Mouse (Mus musculus) liver, embryonic 12.5 days (tissue): Measurements from ENCODE around the gene Tmem260. TPM values are rescaled to one million over a fixed set of nuclear protein-coding genes. Genes with fewer than 3 reads are reported as not detected.

Source experiments
- ATAC-seq: fragments of 200-750 bp; cut with Nextera tagmentation; 2 replicates; pipeline ENCODE4 v1.8.0; 2017; ENCODE audit warnings: moderate number of reproducible peaks, mild to moderate bottlenecking, moderate library complexity
- H3K27ac ChIP-seq: fragments of 300-500 bp; sonication (generic); 2 replicates; pipeline ENCODE4 v1.5.1; 2016; ENCODE audit warnings: mild to moderate bottlenecking
- H3K27me3 ChIP-seq: fragments of 300-500 bp; sonication (generic); replicated peaks from 2 replicates; pipeline ENCODE4 v1.6.1; 2016; ENCODE audit warnings: mild to moderate bottlenecking, moderate library complexity
- H3K36me3 ChIP-seq: fragments of 300-500 bp; sonication (generic); 2 replicates; pipeline ENCODE4 v1.6.1; 2016; ENCODE audit warnings: mild to moderate bottlenecking, moderate library complexity
- H3K4me1 ChIP-seq: fragments of 300-500 bp; sonication (generic); 2 replicates; pipeline ENCODE4 v1.6.1; 2016
- H3K4me2 ChIP-seq: fragments of 300-500 bp; sonication (generic); 2 replicates; pipeline ENCODE4 v1.6.1; 2016; ENCODE audit warnings: mild to moderate bottlenecking, moderate library complexity
- H3K4me3 ChIP-seq: fragments of 300-500 bp; sonication (generic); 2 replicates; pipeline ENCODE4 v1.5.1; 2016; ENCODE audit warnings: mild to moderate bottlenecking, moderate library complexity
- H3K9ac ChIP-seq: fragments of 300-500 bp; sonication (generic); 2 replicates; pipeline ENCODE4 v1.6.1; 2016; ENCODE audit warnings: mild to moderate bottlenecking, moderate library complexity
- H3K9me3 ChIP-seq: fragments of 300-500 bp; sonication (generic); replicated peaks from 2 replicates; pipeline ENCODE4 v1.6.1; 2016; ENCODE audit warnings: mild to moderate bottlenecking, moderate library complexity
- WGBS: fragments of 180-500 bp; shearing (Covaris S2); methylation state at CpG from one replicate; pipeline ENCODE4 v1.1.7; 2016; ENCODE audit not compliant: insufficient replicate concordance; 5-methylcytosine and 5-hydroxymethylcytosine counted together
- polyA plus RNA-seq: library from polyadenylated mRNA; unstranded; fragments of >200 nt; fragmentation: Nextera tagmentation; extraction: Ambion mirVana; gene quantifications from 2 replicates; pipeline ENCODE4 v1.2.1, GENCODE M21; 2016

Tmem260 gene
- polyA plus RNA-seq, 1 experiment from 2014 or later: 11.0 TPM

DNA sequence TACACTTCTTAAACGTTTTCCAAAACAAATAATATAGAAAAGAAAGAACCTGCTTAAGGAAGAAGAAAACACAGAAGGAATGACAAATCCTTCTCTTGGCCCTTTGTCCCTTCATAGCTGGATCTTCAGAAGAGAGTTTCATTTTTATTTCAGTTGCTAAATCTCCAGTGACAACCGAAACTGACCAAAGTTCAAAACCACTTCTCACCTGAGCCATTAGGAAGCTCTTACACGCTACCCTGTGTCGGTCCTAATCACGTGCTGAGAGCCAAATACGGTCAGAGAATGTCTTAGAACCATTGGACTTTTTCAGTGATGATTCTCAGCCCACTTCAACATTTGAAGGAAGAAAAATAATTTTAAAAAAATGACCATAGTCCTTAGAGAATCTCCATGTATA lies 36.8 kb downstream of the Tmem260 start:
- ATAC-seq: no peak
- no peaks in the 10 kb centered on the region for H3K27me3 ChIP-seq
- H3K27ac ChIP-seq: no peak overlapping the region
- H3K9ac ChIP-seq: no peak overlapping the region
- H3K9me3 ChIP-seq: no peaks in the 10 kb centered on the region
- no peaks in the 10 kb centered on the region for H3K4me1 ChIP-seq
- H3K4me3 ChIP-seq: no peak overlapping the region
- H3K4me2 ChIP-seq: no peak overlapping the region
- WGBS: 76% methylated on average over 6 of the region's 6 CpGs
- H3K36me3 ChIP-seq: peaks cover 20% of the 10 kb centered on the region

DNA sequence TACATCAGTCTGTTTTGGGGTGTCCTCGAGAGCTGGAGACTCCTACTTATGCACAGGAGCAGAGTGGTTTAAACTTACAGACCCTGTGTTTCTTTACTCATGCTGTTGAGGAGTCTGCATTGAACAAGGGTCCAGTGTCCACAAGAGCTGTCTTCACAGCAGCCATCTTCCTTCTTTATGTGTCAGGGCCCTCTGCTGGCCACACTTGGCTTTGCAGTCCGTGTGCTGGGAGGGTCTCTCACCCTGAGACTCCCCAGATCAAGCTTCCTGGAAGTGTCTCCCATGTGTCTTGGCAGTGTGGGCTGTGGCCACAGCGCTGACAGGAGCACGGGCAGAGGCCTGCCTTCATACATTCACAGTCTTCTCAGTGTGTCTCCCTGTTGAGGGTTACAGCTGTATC lies 48.0 kb downstream of the Tmem260 start:
- no peak overlapping the region for H3K27ac ChIP-seq
- ATAC-seq: no peak
- H3K27me3 ChIP-seq: no peaks in the 10 kb centered on the region
- no peak overlapping the region for H3K4me3 ChIP-seq
- no peaks in the 10 kb centered on the region for H3K9me3 ChIP-seq
- no peak overlapping the region for H3K4me2 ChIP-seq
- WGBS: 9% methylated on average over 4 of the region's 4 CpGs
- no peaks in the 10 kb centered on the region for H3K4me1 ChIP-seq
- H3K36me3 ChIP-seq: peaks cover 9% of the 10 kb centered on the region
- no peak overlapping the region for H3K9ac ChIP-seq

DNA sequence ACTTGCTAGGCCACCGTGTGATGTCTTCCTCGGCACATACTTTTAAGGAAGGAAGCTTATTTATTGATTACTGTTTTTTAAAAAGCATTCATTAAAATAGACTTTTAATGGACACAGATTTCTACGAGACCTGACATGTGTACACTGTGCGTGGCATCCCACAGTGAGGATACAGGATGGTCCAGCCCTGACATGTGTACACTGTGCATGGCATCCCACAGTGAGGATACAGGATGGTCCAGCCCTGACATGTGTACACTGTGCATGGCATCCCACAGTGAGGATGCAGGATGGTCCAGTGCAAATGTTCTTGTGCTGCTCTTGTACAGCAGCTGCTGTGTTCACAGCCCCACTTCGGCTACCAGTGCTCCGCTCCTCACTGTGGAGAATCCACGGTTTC lies 56.6 kb downstream of the Tmem260 start:
- Histone ChIP-seq H3K4me3 (no peak overlapping the region), H3K9ac (no peak overlapping the region), H3K36me3 (no peaks in the 10 kb centered on the region), H3K4me2 (no peak overlapping the region), H3K27ac (no peak overlapping the region), H3K9me3 (no peaks in the 10 kb centered on the region), H3K4me1 (no peaks in the 10 kb centered on the region), H3K27me3 (no peaks in the 10 kb centered on the region)
- ATAC-seq: no peak
- 86% methylated on average over 7 of the region's 7 CpGs for WGBS

DNA sequence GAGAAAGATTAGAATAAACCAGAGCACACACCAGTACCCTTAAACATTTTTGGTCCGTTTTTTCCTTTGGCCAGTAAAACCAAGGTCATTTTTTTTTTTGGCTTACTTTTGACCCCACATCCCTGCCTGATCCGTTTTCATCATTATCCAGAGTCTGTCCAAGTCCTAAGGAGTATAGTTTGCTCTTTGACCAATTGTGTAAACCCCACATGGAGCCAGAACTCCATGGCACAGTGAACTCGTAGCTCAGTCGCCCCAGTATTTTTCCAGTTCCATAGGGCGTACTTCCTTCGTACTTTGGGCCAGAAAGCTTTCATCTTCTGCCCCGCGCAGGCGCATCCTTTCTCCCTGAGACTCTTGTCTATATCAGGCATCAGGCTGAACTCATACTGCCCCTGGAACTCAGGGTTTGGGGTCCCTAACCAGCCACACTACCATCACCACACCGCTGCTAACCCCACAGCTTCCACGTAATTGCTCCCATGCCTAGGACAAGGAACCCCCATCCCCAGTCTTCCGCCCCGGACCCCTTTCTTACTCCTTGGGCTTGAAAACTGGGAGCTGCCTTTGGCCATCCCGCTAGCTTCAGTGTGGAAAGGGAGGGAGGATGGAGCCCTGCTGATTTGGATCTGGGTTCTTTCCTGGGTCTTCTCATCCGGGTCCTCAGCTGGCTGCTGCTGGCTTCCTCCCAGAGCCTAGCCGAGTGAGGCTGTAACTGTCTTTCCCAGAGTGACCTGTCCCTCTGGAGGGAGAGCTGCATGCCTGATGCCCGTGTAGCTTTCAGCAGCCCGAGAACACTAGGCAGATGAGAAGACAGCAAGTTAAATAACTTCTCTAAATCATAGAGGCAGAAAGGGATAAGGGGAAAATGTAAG lies 58.0 kb downstream of the Tmem260 start:
- Histone ChIP-seq H3K4me3 (no peak overlapping the region), H3K4me1 (no peaks in the 10 kb centered on the region)

DNA sequence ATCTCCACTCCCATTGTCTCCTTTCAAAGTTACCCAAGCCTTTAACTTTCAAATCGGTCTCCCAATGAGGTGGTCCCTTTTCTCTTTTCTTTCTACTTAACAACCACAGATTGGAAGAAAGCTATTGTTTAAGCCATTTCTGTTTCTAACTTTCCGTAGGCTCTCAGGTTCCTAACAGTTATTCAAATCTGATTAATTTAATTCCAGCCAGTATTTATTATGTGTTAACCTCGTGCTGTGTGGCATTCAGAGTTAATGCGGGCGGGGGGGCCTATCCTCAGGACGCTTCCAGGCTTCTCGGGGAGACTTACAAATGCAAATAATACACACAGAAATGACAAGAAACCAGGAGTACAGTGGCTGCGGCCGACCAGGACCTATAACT lies 58.6 kb downstream of the Tmem260 start:
- Histone ChIP-seq H3K27ac (no peak overlapping the region), H3K4me3 (no peak overlapping the region), H3K9ac (no peak overlapping the region), H3K9me3 (no peaks in the 10 kb centered on the region), H3K4me1 (no peaks in the 10 kb centered on the region), H3K4me2 (no peak overlapping the region), H3K27me3 (no peaks in the 10 kb centered on the region), H3K36me3 (peaks cover 3% of the 10 kb centered on the region; the same call in 1 of the 2 replicates)
- WGBS: 60% methylated on average over 9 of the region's 9 CpGs
- no peak for ATAC-seq

More for the DNA sequence above, 58.0 kb downstream of the Tmem260 start:
- H3K9me3 ChIP-seq: no peaks in the 10 kb centered on the region
- no peak overlapping the region for H3K27ac ChIP-seq
- H3K9ac ChIP-seq: no peak overlapping the region
- no peak overlapping the region for H3K4me2 ChIP-seq
- WGBS: 59% methylated on average over 18 of the region's 18 CpGs
- H3K27me3 ChIP-seq: no peaks in the 10 kb centered on the region
- no peak for ATAC-seq
- no peaks in the 10 kb centered on the region for H3K36me3 ChIP-seq

DNA sequence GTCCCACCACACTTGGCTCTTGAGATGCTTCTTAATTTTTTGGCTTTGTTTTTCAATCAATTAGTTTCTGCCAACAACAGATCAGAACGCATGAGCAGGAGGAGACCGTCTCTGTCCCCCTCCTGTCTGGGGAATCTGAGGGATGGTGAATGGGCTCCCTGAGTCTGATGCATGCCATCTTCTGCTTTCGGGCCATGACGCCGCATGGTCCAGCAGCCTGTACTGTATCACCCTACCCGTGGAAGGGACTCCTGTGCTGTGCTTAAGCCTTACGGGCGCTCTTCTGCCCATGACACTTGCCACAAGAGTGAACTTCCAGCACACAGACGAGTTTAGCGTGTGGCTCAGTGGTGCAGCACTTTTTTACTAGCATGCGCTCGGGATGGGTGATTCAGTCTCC lies 59.7 kb downstream of the Tmem260 start:
- no peak for ATAC-seq
- WGBS: 88% methylated on average over 12 of the region's 12 CpGs
- H3K27me3 ChIP-seq: no peaks in the 10 kb centered on the region
- no peak overlapping the region for H3K4me3 ChIP-seq
- no peak overlapping the region for H3K9ac ChIP-seq
- H3K36me3 ChIP-seq: peaks cover 6% of the 10 kb centered on the region; the same call in 1 of the 2 replicates
- H3K9me3 ChIP-seq: no peaks in the 10 kb centered on the region
- no peak overlapping the region for H3K4me2 ChIP-seq
- no peaks in the 10 kb centered on the region for H3K4me1 ChIP-seq
- no peak overlapping the region for H3K27ac ChIP-seq

DNA sequence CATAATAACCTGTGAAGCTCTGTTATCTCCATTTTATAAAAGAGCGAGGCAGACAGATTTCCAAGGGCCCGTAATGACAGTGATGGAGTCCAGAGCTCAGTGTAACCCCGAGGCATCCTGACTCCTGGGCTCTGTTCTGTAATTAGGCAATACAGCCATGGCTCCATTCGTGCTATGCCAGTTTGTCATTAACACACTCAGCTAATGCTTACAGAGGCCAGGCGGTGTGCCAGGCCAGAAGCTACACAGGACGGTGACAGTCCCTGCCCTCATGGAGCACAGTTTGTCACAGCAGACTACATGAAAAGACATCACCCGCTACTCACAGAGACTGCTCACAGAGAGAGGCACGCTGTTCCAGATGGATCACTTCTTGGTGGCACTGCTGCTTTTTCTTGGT lies 61.5 kb downstream of the Tmem260 start:
- H3K9ac ChIP-seq: no peak overlapping the region
- H3K4me3 ChIP-seq: no peak overlapping the region
- no peak overlapping the region for H3K27ac ChIP-seq
- H3K36me3 ChIP-seq: peaks cover 9% of the 10 kb centered on the region; the same call in 1 of the 2 replicates
- no peak overlapping the region for H3K4me2 ChIP-seq
- no peaks in the 10 kb centered on the region for H3K27me3 ChIP-seq
- ATAC-seq: no peak
- WGBS: 76% methylated on average over 8 of the region's 8 CpGs
- no peaks in the 10 kb centered on the region for H3K4me1 ChIP-seq
- no peaks in the 10 kb centered on the region for H3K9me3 ChIP-seq

DNA sequence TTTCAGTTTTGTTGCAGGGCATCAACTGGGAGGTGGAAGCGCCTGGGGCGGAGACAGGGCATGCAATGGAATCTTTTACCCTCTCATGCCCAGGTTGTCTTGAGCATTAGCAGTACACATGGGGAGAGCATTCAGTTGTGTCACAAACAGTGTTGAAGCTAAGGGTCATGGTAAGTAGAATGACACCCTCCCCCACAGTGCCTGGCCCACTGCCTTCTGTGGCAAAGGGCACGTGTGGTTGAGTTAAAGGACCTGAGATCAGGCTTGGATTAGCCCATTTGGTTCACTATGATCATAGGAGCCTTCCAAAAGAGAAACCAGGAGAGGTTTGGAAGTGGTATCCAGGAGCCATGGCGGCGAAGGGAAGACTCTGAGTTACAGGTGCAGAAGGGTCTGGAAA lies 63.2 kb downstream of the Tmem260 start:
- H3K4me3 ChIP-seq: no peak overlapping the region

DNA sequence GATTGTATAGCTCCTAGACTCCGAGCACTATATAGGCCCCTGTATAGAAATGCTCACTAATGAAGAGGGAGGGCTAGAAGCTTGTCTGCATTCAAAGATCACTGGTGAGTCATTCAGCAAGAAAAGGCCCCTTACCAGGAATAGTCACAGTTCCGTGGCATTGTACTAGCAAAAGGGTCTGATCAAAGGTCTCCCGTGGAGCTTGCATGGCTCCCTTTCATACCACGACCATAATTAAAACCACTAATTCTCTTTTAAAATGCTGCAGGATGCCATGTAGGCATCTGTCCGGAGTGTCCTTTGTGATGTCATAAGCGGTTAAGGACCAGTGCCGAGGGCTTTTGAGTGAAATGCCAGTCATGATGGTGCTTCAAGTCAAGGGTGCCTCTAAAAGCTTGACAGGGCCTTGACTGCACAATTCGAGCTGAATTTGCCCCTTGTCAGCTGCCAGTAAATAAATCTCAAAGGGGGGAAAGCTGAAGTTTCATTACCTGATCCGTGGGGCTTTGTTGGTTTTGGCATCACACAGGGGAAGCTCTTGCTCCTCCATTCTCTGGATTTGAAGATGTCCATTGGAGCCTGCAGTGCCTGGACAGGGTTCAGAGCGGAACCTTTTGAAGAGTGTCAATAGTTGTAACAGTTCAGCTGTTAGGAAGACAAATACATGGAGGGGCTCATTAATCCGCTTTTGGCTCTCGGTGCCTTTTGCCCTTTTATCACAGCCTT lies 67.3 kb downstream of the Tmem260 start:
- no peak overlapping the region for H3K27ac ChIP-seq
- no peaks in the 10 kb centered on the region for H3K9me3 ChIP-seq
- no peak overlapping the region for H3K9ac ChIP-seq
- no peak for ATAC-seq
- 76% methylated on average over 12 of the region's 12 CpGs for WGBS
- H3K27me3 ChIP-seq: no peaks in the 10 kb centered on the region
- H3K36me3 ChIP-seq: peaks cover 9% of the 10 kb centered on the region; the same call in 1 of the 2 replicates
- H3K4me2 ChIP-seq: no peak overlapping the region
- H3K4me1 ChIP-seq: no peaks in the 10 kb centered on the region
- H3K4me3 ChIP-seq: no peak overlapping the region

More for the DNA sequence above, 63.2 kb downstream of the Tmem260 start:
- Histone ChIP-seq H3K9me3 (no peaks in the 10 kb centered on the region), H3K4me2 (no peak overlapping the region), H3K27ac (no peak overlapping the region), H3K36me3 (peaks cover 9% of the 10 kb centered on the region; the same call in 1 of the 2 replicates), H3K27me3 (no peaks in the 10 kb centered on the region), H3K9ac (no peak overlapping the region), H3K4me1 (no peaks in the 10 kb centered on the region)
- ATAC-seq: no peak
- 80% methylated on average over 5 of the region's 5 CpGs for WGBS

DNA sequence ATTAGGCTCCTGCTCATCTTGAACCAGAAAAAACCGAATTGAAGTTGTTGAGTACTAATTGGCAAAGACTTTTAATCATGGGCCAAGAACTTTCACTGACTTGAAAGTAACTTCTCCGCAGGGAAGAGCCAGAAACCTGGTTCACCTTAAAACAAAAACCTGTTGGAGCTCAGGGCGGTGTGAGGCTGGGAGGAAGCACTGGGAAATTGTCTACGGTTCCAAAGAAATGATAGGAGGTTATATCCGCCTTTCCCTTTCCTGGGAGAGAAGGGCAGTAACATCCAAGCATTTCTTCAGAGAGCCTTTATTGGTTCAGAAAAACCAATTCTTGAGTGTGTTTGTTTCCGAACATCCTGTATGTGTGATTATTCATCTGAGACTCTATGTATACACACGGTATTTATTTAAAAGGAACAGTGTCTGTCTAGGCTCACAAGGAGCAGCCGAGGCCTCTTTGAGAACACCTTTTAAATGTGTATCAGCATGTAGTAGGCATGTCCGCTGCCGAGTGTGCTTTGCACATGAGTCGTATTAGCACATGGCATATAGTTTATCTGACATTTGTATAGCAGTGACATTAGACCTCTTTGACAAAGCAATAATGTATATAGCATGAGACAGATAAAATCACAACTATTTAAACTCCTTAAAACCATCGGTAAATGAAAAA lies 68.0 kb downstream of the Tmem260 start:
- H3K4me3 ChIP-seq: no peak overlapping the region
- H3K27ac ChIP-seq: no peak overlapping the region
- peaks cover 9% of the 10 kb centered on the region; the same call in 1 of the 2 replicates for H3K36me3 ChIP-seq
- no peaks in the 10 kb centered on the region for H3K9me3 ChIP-seq
- ATAC-seq: no peak
- 79% methylated on average over 12 of the region's 12 CpGs for WGBS
- no peak overlapping the region for H3K9ac ChIP-seq
- no peaks in the 10 kb centered on the region for H3K4me1 ChIP-seq
- no peak overlapping the region for H3K4me2 ChIP-seq
- H3K27me3 ChIP-seq: no peaks in the 10 kb centered on the region

DNA sequence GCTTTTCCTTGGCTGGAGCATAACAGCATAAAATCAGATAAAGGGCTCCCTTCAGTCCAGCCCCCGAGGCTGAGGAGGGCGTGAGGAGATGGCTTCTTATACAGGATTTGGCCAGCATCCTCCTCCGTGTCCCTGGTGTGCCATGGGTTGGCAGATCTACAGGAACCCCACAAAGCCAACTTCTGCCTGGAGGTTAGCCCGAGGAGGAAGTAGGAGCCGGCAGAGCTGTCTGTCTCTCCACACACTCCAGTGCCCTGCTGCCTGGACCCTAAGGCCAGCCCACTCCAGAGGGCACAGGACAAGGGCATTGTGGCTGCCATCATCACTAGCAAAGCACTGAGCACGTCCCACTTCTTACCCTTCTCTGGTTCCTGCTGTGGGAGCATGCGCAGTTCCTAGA lies 68.7 kb downstream of the Tmem260 start:
- H3K27ac ChIP-seq: no peak overlapping the region
- 45% methylated on average over 7 of the region's 7 CpGs for WGBS
- no peak for ATAC-seq
- no peak overlapping the region for H3K4me3 ChIP-seq
- H3K36me3 ChIP-seq: peaks cover 6% of the 10 kb centered on the region; the same call in 1 of the 2 replicates
- H3K9me3 ChIP-seq: no peaks in the 10 kb centered on the region
- H3K9ac ChIP-seq: no peak overlapping the region
- no peak overlapping the region for H3K4me2 ChIP-seq
- no peaks in the 10 kb centered on the region for H3K4me1 ChIP-seq
- H3K27me3 ChIP-seq: no peaks in the 10 kb centered on the region

DNA sequence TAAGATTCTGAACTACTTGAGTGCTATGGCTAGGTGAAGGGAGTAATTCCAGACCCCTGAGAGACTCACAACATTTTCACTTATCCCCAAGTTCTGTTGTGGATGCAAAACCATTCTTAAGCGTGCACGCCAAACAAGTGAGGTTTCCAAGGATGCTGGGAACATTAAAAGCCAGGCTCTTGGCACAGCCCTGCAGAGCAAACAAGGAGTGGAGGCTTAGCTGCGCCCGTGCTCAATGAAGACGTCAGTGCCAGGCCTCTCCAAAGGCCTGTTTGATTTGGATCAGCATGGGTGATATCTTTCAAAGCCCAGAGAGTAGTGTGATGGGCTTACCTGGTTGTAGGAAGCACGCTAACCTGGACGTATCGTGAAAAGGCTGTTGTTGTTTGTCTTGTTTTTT lies 69.6 kb downstream of the Tmem260 start:
- Histone ChIP-seq H3K36me3 (peaks cover 3% of the 10 kb centered on the region; the same call in 1 of the 2 replicates), H3K27me3 (no peaks in the 10 kb centered on the region), H3K4me3 (no peak overlapping the region), H3K4me1 (no peaks in the 10 kb centered on the region), H3K9ac (no peak overlapping the region), H3K27ac (no peak overlapping the region), H3K9me3 (no peaks in the 10 kb centered on the region), H3K4me2 (no peak overlapping the region)
- 81% methylated on average over 8 of the region's 8 CpGs for WGBS
- ATAC-seq: no peak
